Mouse (Mus musculus): ENCODE measurements around the gene Plcb3. TPM values are rescaled to one million over a fixed set of nuclear protein-coding genes. Genes with fewer than 3 reads are reported as not detected.

Gene Plcb3
- total RNA-seq, 2 experiments from 2014 or later, result 16.2 to 16.8 TPM

DNA sequence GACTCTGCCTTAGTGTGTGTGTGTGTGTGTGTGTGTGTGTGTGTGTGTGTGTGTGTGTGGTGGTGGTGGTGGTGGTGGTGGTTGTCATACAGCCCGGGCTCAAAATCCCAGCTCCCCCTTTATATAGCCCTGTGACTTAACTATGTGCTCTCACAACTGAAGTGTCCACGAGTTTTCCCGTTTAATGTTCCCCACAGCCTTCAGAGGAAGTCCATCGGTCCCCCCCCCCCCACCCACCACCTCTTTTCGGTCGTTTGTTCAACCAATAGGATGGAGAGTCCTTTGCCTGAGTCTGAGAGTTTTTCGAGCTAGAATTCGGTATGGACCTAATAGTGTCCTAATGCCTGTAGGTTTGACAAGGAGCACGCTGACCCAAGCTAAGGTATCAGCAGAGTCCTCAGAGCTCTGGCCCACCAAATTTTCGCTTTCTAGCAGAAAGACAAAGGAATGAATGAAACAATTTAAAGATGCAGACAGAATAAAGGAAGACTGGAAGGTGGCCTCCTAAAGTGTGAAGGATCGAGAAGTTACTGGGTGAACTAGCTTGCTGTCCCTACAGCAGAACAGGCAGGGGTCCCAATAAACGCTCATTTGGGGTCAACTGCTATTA, 2.6 kb downstream of the Plcb3 start:
- intact Hi-C loops (cut with DNase I), result no loop called here
- DNase-seq, result no peak

DNA sequence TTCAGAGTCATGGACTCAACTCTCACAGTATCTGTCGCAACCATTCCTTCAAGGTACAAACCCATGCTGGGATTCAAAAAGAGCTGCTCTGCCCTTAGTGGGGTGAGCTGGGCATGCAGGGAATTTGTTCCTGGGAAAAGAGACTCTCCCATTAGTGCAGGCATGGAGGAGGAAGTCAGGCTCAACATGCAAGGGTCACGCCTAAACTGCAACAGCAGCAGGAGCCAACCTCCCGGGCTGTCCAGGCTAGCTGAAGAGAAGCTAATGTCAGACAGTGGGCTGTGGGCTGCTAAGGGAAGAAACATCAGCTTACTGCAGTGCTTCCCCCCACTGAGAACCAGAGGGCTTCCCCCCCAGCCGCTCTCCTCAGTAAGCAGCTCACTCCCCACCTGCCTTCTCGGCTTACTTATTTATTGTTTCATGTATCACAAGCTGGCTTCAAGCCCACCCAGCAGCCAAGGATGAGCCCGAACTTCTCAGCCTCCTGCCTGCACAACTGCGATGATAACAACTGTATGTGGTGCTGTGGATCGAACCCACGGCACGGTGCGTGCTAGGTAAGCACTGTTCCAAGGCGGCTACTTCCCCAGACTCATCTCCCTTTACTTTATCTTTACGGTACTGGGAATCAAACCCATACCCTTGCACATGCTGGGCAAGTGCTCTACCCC, 3.9 kb downstream of the Plcb3 start:
- intact Hi-C loops (cut with DNase I), result no loop called here
- DNase-seq, result no peak

DNA sequence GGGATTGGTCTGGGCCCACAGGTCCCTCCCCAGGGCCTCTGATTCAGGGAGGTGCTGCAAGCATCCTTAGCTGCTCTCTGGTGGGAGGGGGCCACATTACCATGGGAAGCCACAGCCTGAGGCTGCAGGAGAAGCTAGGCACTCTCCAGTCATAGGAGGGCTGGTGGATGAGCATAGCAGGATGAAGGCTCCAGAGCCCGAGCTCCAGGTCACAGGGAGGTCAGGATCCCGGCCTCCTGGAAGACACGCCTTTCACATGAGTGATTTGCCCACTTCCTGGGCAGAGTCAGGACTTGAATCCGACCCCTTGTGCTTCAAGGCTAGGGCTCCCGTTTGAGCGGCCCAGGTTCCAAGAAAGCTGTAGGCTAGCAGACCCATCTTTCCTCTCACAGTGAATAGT, 4.6 kb downstream of the Plcb3 start:
- intact Hi-C loops (cut with DNase I), result no loop called here

DNA sequence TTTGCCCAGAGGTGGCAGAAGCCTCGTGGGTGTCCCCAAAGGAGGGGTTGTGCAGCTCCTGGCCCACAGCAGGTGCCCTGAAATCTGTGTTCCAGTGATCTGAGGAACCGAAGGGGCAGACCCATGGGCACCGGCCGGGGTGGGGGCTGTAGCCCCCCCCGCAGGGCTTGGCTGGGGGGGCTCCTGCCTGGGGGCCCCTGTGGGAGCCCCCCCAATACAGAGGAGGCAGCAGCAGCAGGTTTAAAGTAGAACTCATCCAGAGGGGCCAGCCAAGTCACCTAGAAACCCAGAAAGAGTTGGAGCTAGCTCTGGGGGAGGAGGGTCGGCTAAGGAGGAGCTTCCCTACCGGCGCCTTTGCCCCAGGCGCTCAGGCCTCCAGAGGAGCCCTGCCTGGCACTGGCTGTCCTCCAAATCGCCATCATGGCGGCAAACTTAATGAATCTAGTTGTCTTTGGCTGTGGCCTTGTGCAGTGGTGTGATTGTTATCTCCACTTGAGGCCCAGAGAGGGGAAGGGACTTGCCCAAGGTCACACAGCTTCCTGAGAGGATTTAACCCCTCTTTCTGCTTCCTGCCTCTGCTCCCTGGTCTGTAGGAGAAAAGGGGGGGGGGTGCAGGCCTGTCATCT, 5.7 kb downstream of the Plcb3 start:
- intact Hi-C loops (cut with DNase I), result loop anchor here (1.0 kb wide), 1 partner anchor 46 kb away; no protein-coding TSS in a partner anchor
- DNase-seq, result no peak

More for the DNA sequence above, 4.6 kb downstream of the Plcb3 start:
- DNase-seq, result no peak

DNA sequence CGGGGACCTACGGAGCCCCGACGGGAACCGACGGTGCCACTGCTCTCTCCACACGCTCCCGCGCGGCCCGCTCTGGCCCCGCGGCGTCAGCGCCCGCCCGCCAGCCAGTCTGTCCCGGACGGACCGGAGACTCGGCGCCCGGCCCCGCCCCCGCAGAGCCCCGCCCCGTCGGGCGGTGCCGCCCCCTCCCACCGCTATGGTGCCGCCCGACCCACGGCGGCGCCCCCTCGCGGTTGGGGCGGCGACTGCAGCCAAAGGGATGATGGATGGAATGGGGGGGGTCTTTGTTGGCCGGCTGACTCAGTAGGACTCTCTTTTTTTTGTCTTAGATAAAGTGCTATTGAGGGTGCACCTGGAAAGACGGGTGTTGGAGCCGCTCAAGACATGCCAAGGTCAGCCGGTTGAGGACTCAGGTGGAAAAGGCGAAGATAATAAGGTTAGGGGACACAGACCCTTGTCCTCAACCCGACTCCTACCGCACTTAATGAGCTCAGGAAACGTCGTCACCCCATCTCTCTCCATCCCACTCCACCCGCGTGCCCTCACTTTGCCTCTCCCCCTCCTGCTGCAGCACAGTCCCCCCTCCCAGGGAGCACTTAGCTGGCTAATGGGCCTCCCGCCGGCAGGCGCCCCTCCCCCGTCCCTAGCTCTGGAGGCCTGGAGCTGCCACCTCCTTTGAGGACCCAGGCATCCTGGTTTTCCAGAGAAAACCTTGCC, 6.4 kb downstream of the Plcb3 start:
- intact Hi-C loops (cut with DNase I), result loop anchor here (1.0 to 2.0 kb wide), 2 partner anchors 15 to 46 kb away; no protein-coding TSS in a partner anchor

DNA sequence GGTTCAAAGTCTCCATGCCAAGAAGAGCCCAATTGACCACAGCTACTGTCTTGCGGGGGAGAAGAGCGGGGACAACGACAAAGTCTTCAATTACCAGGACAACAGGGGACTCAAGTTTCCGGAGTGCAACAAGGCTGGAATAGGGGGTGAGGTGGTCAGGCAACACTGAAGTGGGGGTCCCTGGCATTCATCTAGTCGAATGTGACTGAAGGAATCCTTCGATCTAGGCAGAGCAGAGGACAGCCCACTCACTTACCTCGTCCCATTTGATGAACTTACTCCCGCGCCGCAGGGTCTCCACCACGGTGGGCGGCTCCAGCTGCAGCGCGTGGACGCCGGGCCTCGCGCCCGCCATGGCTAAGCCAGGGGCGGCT, 7.0 kb downstream of the Plcb3 start:
- intact Hi-C loops (cut with DNase I), result loop anchor here (2.0 kb wide), 1 partner anchor 14 kb away; no protein-coding TSS in a partner anchor
- no peak for DNase-seq

More for the DNA sequence above, 6.4 kb downstream of the Plcb3 start:
- DNase-seq, result peak; percentile 87 to 89

DNA sequence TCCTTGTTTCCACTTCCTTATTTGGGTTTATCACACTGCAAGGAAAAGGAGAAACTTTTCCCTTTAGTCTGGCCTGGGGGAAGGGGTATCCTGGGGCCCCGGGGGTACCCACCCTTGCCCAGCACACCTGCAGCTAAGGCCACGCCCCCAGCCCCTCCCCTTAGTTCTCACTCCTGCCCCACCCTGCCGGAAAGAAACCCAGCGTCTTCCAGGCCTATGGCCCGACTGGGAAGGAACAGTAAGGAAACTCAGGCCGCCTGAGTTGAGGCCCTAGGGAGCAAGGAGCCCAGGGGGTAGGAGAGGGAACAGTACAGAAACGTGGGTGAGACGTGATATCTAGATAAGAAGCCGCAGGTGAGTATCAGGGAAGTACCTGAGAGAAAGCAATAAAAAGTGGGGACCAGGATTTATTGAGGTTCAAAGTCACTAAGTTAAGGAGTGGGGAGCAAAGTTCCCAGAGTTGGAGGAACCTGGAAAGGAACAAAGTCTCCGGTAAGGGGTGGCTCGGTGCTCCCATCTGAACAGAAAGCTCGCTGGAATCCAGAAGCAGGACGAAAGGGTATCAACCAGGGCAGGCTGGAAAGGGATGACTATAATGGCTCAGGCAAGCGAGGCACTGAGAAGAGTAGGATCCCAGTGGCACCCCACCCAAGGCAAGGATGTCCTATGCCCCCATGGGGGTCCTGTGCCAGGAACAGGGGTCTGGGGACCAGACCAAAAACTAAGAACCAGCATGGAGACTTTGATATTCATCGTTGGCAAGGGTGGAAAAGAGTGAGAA, 7.6 kb downstream of the Plcb3 start:
- intact Hi-C loops (cut with DNase I), result loop anchor here (2.0 kb wide), 1 partner anchor 14 kb away; no protein-coding TSS in a partner anchor
- no peak for DNase-seq

DNA sequence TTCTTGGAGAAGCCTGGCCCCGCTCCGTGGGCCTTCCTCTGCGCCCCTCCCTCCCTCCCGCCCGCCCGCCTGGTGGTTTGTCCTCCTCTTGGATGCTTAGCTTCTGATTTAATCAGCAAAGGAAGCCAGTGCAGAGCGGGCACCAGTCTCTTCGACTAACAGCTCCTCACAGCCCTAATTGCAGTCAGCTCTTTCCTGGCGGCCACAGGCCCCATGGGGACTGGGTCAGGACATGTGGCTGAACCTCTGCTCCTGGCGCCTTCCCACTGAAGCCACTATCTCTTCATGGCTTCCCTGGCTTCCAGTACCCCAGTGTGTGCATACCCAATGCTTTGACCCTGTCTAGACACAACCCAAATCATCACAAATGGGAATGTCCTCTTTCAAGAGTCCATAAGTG, 19.8 kb downstream of the Plcb3 start:
- intact Hi-C loops (cut with DNase I), result no loop called here
- no peak for DNase-seq

DNA sequence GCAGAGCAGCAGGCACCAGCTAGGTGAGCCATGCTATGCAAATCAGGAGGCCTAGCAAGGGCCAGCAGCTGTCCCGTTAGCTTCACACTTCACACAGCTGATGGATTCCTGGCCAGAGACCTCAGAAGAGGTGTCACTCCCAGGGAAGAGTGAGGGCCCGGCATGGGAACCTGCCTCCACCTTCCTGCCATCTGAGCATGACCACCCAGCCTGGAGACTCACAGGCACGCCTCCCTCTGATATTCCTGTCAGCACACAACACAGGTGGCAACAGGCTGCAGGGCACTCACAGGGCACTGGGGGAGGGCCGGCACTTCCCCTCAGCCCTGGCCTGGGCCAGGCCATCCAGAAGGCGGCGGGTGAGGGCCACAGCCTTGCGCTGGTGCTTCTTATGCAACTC, 20.8 kb downstream of the Plcb3 start:
- DNase-seq, result peak in 1 of 2 experiments; percentile 50
- intact Hi-C loops (cut with DNase I), result loop anchor here (2.0 kb wide), 1 partner anchor 13 kb away; no protein-coding TSS in a partner anchor

DNA sequence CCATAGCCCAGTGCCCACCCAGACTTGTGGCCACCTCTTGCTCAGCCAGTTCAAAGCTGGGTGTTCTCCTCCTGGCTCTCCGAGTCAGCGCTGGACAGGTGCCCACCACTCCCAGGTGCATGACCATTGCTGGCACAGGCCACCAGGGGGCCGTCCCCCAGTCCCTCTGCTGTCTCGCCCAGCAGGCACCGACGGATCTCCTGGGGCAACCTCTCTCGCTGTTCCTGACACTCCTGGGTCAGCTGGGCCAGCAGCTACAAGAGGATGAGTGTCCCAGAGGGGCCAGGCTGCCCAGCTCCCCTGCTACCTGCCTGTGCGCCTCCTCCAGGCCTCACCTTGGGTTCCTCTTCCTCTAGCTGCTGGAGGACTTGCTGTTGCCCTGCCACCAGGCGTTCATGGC, 22.2 kb downstream of the Plcb3 start:
- intact Hi-C loops (cut with DNase I), result loop anchor here (2.0 kb wide), 1 partner anchor 15 kb away; no protein-coding TSS in a partner anchor
- peak in 1 of 2 experiments; percentile 67 for DNase-seq

DNA sequence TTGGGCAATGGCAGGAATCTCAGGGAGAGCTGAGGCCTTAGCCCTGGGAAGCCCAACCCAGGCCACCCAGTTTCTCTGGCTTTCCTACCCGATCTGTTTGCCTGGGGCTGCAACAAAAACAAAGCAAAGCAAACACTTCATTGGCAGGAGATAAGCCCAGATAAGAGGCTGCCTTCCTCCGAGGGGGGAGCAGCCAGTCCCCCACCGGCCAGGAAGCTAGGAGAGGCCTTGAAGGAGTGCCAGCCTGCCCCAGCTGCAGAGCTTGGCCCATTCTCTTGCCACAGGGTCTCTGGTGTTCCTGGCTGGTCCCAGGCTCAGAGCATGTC, 23.6 kb downstream of the Plcb3 start:
- intact Hi-C loops (cut with DNase I), result no loop called here
- DNase-seq, result peak; percentile 55 to 57

DNA sequence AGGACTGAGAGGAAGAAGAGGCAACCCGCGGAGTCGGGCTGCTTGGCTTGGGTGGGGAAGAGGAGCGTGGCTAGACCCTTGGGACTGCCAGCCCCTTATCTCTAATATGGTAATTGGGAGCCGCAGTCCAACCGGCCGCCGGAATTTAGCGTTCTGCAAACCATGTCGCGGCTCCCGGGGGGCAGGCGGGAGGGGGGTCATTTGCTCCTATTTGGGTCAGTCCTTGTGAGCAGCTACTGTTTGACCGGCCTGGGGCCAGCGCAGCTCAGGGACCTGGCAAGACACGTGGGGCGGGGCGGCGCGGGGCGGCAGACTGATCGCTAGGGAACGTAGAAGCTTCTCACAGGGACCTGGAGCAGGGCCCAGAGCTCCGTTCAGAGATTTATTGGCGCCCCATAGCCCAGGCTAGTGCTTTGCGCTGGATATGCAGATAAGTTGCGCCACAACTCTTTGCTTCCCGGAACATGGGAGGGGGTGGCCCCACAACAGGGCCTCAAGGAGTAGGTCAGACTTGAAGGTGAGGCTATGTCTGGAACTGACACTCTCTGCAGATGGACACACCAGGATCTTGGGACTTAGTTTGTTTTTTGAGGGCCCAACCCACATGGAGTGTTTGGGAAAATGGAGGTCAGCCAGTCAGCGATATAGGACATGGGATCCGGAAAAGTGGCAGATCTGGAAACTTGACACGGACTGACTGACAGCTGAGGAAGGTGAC, 24.1 kb downstream of the Plcb3 start:
- intact Hi-C loops (cut with DNase I), result no loop called here
- DNase-seq, result peak; percentile 86 to 90

DNA sequence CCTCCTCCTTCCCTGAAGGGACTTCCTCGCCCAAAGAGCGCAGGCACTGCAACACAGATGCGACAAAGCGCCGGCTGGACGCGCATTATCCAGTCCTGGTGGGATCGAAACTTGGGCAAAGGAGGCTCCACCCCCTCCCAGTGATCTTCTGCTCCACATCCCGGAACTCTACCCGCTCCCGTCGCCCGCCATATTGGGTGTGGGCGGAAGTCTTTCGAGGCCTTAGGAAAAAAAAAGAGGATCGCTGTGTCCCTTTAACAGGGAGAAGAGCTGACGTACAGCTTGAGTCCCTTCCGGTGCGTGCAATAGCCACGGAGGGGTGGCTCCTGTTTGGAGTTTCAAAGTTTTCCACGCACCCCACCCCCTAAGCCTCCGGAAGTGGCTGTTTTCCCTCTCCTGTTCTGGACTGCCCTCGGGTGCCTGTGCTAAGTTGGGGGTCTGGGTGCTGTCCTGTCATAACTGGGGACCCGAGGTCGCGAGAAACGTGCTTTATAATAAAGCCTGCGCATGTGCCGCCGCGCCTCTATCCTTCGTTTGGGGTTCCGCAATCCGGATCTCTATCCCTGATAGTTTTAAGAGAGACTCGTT, 24.8 kb downstream of the Plcb3 start:
- intact Hi-C loops (cut with DNase I), result no loop called here

DNA sequence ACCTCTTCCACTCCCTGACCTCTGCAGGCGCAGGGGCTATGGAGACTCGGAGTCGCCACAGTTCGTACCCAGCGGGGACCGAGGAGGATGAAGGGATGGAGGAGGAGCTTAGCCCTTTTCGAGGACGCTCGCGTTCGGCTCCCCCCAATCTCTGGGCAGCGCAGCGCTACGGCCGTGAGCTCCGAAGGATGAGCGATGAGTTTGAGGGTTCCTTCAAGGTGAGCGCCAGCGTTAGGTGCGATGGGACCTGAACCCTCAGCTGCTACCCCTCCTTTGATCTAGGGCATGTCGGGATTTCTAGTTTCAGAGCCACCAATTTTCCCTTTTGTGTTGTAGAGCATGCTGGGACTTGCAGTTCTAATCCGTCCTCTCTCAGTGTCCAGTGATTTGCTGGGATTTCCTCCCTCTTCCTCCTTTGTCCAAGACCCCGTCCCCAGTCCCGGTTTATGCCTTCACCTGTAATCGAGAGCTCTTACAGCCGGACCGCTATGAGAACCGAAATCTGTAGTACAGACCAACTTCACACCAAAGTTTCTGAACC, 25.6 kb downstream of the Plcb3 start:
- intact Hi-C loops (cut with DNase I), result no loop called here
- DNase-seq, result peak; percentile 47 to 53

More for the DNA sequence above, 24.8 kb downstream of the Plcb3 start:
- peak; percentile 92 to 95 for DNase-seq

DNA sequence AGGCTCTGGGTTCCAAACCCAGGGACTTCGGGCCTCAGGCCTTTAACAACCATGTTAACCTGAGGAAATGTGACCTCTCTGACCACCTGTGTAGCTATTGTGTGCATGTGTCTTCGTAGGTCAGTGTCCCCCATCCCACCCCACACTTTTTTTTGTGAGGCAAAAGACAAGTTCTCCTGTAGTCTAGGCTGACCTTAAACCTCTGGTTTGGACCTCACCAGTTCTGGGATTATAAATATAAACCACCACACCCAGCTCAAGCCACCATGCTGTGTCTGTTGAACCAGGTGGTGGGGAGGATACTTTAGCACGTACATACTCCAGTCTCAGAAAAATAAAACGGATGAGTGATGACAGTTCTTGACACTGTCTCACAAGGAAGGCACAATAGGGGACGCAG, 26.3 kb downstream of the Plcb3 start:
- DNase-seq, result no peak
- intact Hi-C loops (cut with DNase I), result loop anchor here (5.0 kb wide), 1 partner anchor 703 kb away; no protein-coding TSS in a partner anchor

DNA sequence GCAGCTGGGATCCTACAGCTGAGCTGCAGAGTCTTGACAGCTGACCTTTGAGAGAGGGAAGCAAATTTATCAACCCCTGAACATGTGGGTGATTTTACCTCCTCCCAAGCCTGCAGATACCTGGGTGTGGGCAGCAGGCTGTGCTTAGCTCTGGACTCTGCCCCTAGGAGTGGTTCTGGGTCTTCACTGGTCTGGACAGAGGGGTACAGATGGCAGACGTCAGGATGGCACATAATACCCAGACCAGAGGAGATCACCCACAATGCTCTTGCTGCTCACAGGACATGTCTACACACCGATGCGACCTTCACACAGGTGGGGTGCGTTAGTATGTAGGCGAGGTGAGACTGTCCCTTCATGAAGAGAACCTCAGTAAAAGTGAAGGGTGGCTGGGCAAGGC, 26.7 kb downstream of the Plcb3 start:
- DNase-seq, result no peak
- intact Hi-C loops (cut with DNase I), result loop anchor here (5.0 kb wide), 1 partner anchor 702 kb away; no protein-coding TSS in a partner anchor

DNA sequence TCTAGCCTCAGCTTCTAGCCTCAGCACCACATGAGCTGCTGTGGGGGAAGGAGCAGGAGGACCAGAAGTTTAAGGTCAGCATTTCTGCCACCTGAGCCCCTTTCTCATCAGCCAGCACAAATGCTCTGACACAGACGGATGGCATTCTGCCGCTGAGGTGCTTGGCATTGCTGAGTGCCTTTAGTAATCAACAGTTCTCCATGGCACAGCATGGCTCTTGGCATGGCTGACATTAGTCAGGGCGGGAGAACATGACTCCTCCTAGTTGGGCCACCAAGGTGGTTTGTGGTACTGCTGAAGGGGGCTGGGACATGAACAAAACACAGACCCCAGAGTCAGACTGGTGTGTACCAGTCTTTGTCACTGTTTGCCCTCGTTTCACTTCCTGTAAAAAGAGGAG, 28.1 kb downstream of the Plcb3 start:
- DNase-seq, result no peak
- intact Hi-C loops (cut with DNase I), result loop anchor here (5.0 kb wide), 1 partner anchor 701 kb away; no protein-coding TSS in a partner anchor

DNA sequence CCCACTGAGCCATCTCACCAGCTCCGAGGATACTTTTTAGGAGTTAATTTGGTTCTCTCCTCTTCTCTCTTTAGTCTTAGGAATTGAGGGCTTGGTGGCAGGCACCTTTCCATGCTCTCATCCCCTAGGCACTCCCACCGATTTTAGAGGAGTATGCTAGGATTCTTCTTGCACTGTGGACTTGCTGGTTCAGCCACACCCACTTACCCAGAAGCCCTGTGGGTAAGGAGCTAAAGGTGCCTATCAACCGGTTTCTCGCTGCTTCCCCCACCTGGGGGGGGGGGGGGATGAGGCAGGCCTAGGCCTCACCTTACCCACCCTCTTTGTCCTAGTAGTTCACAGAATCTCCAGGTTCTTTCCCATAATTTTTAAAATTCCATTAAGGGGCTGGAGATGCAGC, 28.5 kb downstream of the Plcb3 start:
- intact Hi-C loops (cut with DNase I), result loop anchor here (5.0 kb wide), 1 partner anchor 700 kb away; no protein-coding TSS in a partner anchor

DNA sequence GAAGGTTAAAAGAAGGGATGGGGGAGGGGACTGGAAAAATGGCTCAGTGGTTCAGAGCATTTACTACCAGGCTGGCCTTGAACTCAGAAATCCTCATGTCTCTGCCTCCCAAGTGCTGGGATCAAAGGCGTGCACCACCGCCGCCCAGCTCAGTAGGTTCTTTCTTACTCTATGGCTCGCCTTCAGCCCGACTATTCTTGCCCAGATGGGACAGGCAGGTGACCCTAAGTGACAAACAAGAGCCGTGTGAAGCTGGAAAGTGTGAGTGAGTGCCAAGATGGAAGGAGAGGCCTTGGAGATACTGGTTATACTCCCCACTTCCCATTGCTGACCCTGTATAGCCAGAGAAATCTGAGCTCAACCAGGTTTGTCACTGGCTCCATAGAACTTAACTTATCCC, 32.6 kb downstream of the Plcb3 start:
- no peak for DNase-seq
- intact Hi-C loops (cut with DNase I), result no loop called here

More for the DNA sequence above, 28.5 kb downstream of the Plcb3 start:
- no peak for DNase-seq
